Comparison of ENCODE assay signal across 8 mouse cellular contexts in genomic region chr10:31173169-31173686, GRCm38 (mm10).
A peak's percentile ranks its signal among the peaks of the same experiment; 100 is the strongest.
DNase-seq lines count a peak whose midpoint lies in the region; ATAC-seq and TF ChIP-seq lines count a peak whose summit lies in the region.

No protein-coding gene starts in this region.

- no peaks in the 10 kb centered on the region for H3K9me3 ChIP-seq in forebrain, embryonic 16.5 days (ENCODE audit: control insufficient read depth, low read length)
- no peaks in the 10 kb centered on the region for H3K9me3 ChIP-seq in heart, embryonic 15.5 days (replicated peaks)
- H3K9me3 ChIP-seq in kidney, postnatal 0 days (replicated peaks; ENCODE audit: low read length) = no peaks in the 10 kb centered on the region
- H3K9me3 ChIP-seq in limb, embryonic 13.5 days = no peaks in the 10 kb centered on the region

- no peak for TF ChIP-seq CTCF in kidney, postnatal 0 days (IDR thresholded peaks at IDR 0.05; ENCODE audit: low read depth)

- DNase-seq in retina, postnatal 1 day = peak; percentile 47
- no peak for DNase-seq in retina, embryonic 14.5 days (ENCODE audit: low spot score)
- DNase-seq in kidney, postnatal 0 days (ENCODE audit: low spot score) = peak; percentile 58
- DNase-seq in ovary, postnatal 36 days (ENCODE audit: low spot score) = peak; percentile 61
- no peak for DNase-seq in thymus, postnatal 36 days

- H3K27me3 ChIP-seq in forebrain, embryonic 16.5 days (replicated peaks; ENCODE audit: control insufficient read depth, insufficient read depth, low read length) = no peaks in the 10 kb centered on the region
- H3K27me3 ChIP-seq in heart, embryonic 15.5 days = no peaks in the 10 kb centered on the region
- no peaks in the 10 kb centered on the region for H3K27me3 ChIP-seq in kidney, postnatal 0 days (ENCODE audit: insufficient read depth, low read length)
- no peaks in the 10 kb centered on the region for H3K27me3 ChIP-seq in limb, embryonic 13.5 days

- no peaks in the 10 kb centered on the region for H3K36me3 ChIP-seq in forebrain, embryonic 16.5 days (ENCODE audit: control insufficient read depth, insufficient read depth)
- no peaks in the 10 kb centered on the region for H3K36me3 ChIP-seq in heart, embryonic 15.5 days
- H3K36me3 ChIP-seq in kidney, postnatal 0 days (ENCODE audit: insufficient read depth, low read length) = no peaks in the 10 kb centered on the region
- H3K36me3 ChIP-seq in limb, embryonic 13.5 days = no peaks in the 10 kb centered on the region

- ATAC-seq in forebrain, embryonic 16.5 days = peak; percentile 94
- peak; percentile 93 for ATAC-seq in heart, embryonic 15.5 days (replicated peaks; ENCODE audit: insufficient number of reproducible peaks, insufficient read depth, low FRiP score, low read depth)
- ATAC-seq in kidney, postnatal 0 days (replicated peaks; ENCODE audit: low FRiP score, low read depth) = peak; percentile 46; the same call in 1 of the 2 replicates
- ATAC-seq in limb, embryonic 13.5 days (ENCODE audit: low FRiP score, low read depth) = peak; percentile 89

- peaks cover 9% of the 10 kb centered on the region for H3K4me1 ChIP-seq in forebrain, embryonic 16.5 days (replicated peaks; ENCODE audit: control insufficient read depth, insufficient read depth, low read length)
- peaks cover 16% of the 10 kb centered on the region for H3K4me1 ChIP-seq in heart, embryonic 15.5 days (replicated peaks)
- no peaks in the 10 kb centered on the region; the same call in 1 of the 2 replicates for H3K4me1 ChIP-seq in kidney, postnatal 0 days (replicated peaks; ENCODE audit: insufficient read depth, low read length)
- peaks cover 26% of the 10 kb centered on the region for H3K4me1 ChIP-seq in limb, embryonic 13.5 days

- no peak overlapping the region for H3K4me3 ChIP-seq in forebrain, embryonic 16.5 days (replicated peaks; ENCODE audit: low read length)
- H3K4me3 ChIP-seq in heart, embryonic 15.5 days = no peak overlapping the region
- no peak overlapping the region for H3K4me3 ChIP-seq in kidney, postnatal 0 days (replicated peaks; ENCODE audit: low read depth, low read length)
- no peak overlapping the region for H3K4me3 ChIP-seq in limb, embryonic 13.5 days

- no peak overlapping the region; the same call in 1 of the 2 replicates for H3K4me2 ChIP-seq in forebrain, embryonic 16.5 days (ENCODE audit: low read length)
- H3K4me2 ChIP-seq in heart, embryonic 15.5 days = peak overlapping the region; percentile 16; the same call in 1 of the 2 replicates
- 0 out of 2 replicates have a peak overlapping the region, but pooled peaks have one; percentile 10 for H3K4me2 ChIP-seq in kidney, postnatal 0 days (ENCODE audit: low read length)
- peak overlapping the region; percentile 25 for H3K4me2 ChIP-seq in limb, embryonic 13.5 days (replicated peaks)

- H3K9ac ChIP-seq in forebrain, embryonic 16.5 days (replicated peaks; ENCODE audit: low read depth, low read length) = no peak overlapping the region
- no peak overlapping the region for H3K9ac ChIP-seq in heart, embryonic 15.5 days
- no peak overlapping the region for H3K9ac ChIP-seq in kidney, postnatal 0 days (ENCODE audit: low read depth, low read length)
- H3K9ac ChIP-seq in limb, embryonic 13.5 days = no peak overlapping the region

- no peak overlapping the region for H3K27ac ChIP-seq in forebrain, embryonic 16.5 days (ENCODE audit: low read length)
- peak overlapping the region; percentile 91 for H3K27ac ChIP-seq in heart, embryonic 15.5 days
- H3K27ac ChIP-seq in kidney, postnatal 0 days = no peak overlapping the region
- H3K27ac ChIP-seq in limb, embryonic 13.5 days = peak overlapping the region; percentile 75

- WGBS in forebrain, embryonic 16.5 days = 21% methylated on average over 15 of the region's 15 CpGs
- 21% methylated on average over 15 of the region's 15 CpGs for WGBS in heart, embryonic 15.5 days
- WGBS in kidney, postnatal 0 days = 27% methylated on average over 15 of the region's 15 CpGs
- WGBS in limb, embryonic 13.5 days = 28% methylated on average over 15 of the region's 15 CpGs

Comparison
In these comparisons a context has a peak if more than half of its experiments do, and no peak if none do; other contexts are left out.
1. DNase-seq: peak in retina, postnatal 1 day (single experiment), kidney, postnatal 0 days (single experiment) and ovary, postnatal 36 days (single experiment); none in retina, embryonic 14.5 days (single experiment) and thymus, postnatal 36 days (0 of 2).
2. H3K27ac ChIP-seq: peak in heart, embryonic 15.5 days (single experiment) and limb, embryonic 13.5 days (single experiment); none in forebrain, embryonic 16.5 days (single experiment) and kidney, postnatal 0 days (single experiment).
3. Peak in every context shown above with its lines, with median percentiles within 50 percentile points of each other: ATAC-seq.